Mouse (Mus musculus): ENCODE results near the gene Eif5a2.

- TF ChIP-seq CTCF (IDR thresholded peaks at IDR 0.05; ENCODE audit: borderline replicate concordance, insufficient read depth, low read length) (peak; percentile 89), POLR2A (IDR thresholded peaks at IDR 0.05; ENCODE audit: low read depth, low read length) (no peak)
Observed at GRCm38 (mm10) chr3:28745835-28746483, 35.1 kb upstream of the Eif5a2 start.

Data from embryonic fibroblast, embryonic 13.5 days (primary cell).